Mouse (Mus musculus): ENCODE results near the gene Rbm17. TPM values are rescaled to one million over a fixed set of nuclear protein-coding genes. Genes with fewer than 3 reads are reported as not detected.
"Not testable (repeated sequence)": the region's sequence is repeated elsewhere in the genome, so short reads cannot be mapped to it uniquely, and the experiment has no call there.

Gene Rbm17
- polyA plus RNA-seq, 1 experiment from 2014 or later, result 72.6 TPM

GRCm38 (mm10) chr2:11545380-11545779 lies 58.6 kb downstream of the Rbm17 start:
- H3K36me3 ChIP-seq (ENCODE audit: insufficient read depth, low read length), result no peaks in the 10 kb centered on the region
- no peaks in the 10 kb centered on the region for H3K9me3 ChIP-seq (ENCODE audit: low read length)
- H3K4me3 ChIP-seq (ENCODE audit: low read depth, low read length), result no peak overlapping the region
- DNase-seq (ENCODE audit: low spot score) (no peak), ATAC-seq (no peak)
- no peaks in the 10 kb centered on the region for H3K27me3 ChIP-seq (replicated peaks; ENCODE audit: insufficient read depth, low read length)
- H3K9ac ChIP-seq (replicated peaks; ENCODE audit: low read depth), result no peak overlapping the region
- H3K27ac ChIP-seq (ENCODE audit: low read length), result no peak overlapping the region
- no peak overlapping the region for H3K4me2 ChIP-seq (replicated peaks; ENCODE audit: low read depth, low read length)
- H3K4me1 ChIP-seq (ENCODE audit: insufficient read depth, low read depth, low read length), result no peaks in the 10 kb centered on the region
- 23% methylated on average over 1 of the region's 1 CpGs for WGBS
- TF ChIP-seq EP300 (IDR thresholded peaks at IDR 0.05) (no peak), CTCF (IDR thresholded peaks at IDR 0.05) (no peak)

GRCm38 (mm10) chr2:11544342-11544741 lies 59.6 kb downstream of the Rbm17 start:
- H3K9ac ChIP-seq (replicated peaks; ENCODE audit: low read depth), result no peak overlapping the region
- no peak overlapping the region for H3K4me3 ChIP-seq (ENCODE audit: low read depth, low read length)
- no peak for ATAC-seq
- H3K4me2 ChIP-seq (replicated peaks; ENCODE audit: low read depth, low read length), result no peak overlapping the region
- no peaks in the 10 kb centered on the region for H3K27me3 ChIP-seq (replicated peaks; ENCODE audit: insufficient read depth, low read length)
- H3K27ac ChIP-seq (ENCODE audit: low read length), result no peak overlapping the region
- H3K4me1 ChIP-seq (ENCODE audit: insufficient read depth, low read depth, low read length), result no peaks in the 10 kb centered on the region
- no peaks in the 10 kb centered on the region for H3K36me3 ChIP-seq (ENCODE audit: insufficient read depth, low read length)
- no peak for TF ChIP-seq CTCF (IDR thresholded peaks at IDR 0.05)
- TF ChIP-seq EP300 (IDR thresholded peaks at IDR 0.05), result no peak
- H3K9me3 ChIP-seq (ENCODE audit: low read length), result no peaks in the 10 kb centered on the region
- WGBS, result 68% methylated on average over 5 of the region's 5 CpGs
- no peak for DNase-seq (ENCODE audit: low spot score)

GRCm38 (mm10) chr2:11543158-11543557 lies 60.8 kb downstream of the Rbm17 start:
- no peak overlapping the region for H3K4me2 ChIP-seq (replicated peaks; ENCODE audit: low read depth, low read length)
- no peak overlapping the region for H3K27ac ChIP-seq (ENCODE audit: low read length)
- no peaks in the 10 kb centered on the region for H3K36me3 ChIP-seq (ENCODE audit: insufficient read depth, low read length)
- no peak overlapping the region for H3K9ac ChIP-seq (replicated peaks; ENCODE audit: low read depth)
- ATAC-seq, result no peak
- H3K4me1 ChIP-seq (ENCODE audit: insufficient read depth, low read depth, low read length), result no peaks in the 10 kb centered on the region
- no peaks in the 10 kb centered on the region for H3K27me3 ChIP-seq (replicated peaks; ENCODE audit: insufficient read depth, low read length)
- no peak overlapping the region for H3K4me3 ChIP-seq (ENCODE audit: low read depth, low read length)
- no peak for DNase-seq (ENCODE audit: low spot score)
- TF ChIP-seq CTCF (IDR thresholded peaks at IDR 0.05) (no peak; the same call in 1 of the 2 replicates), EP300 (IDR thresholded peaks at IDR 0.05) (no peak)
- H3K9me3 ChIP-seq (ENCODE audit: low read length), result no peaks in the 10 kb centered on the region
- 69% methylated on average over 7 of the region's 7 CpGs for WGBS

- DNase-seq (ENCODE audit: low spot score) (peak; percentile 87), ATAC-seq (peak; percentile 90)
- 69% methylated on average over 1 of the region's 1 CpGs for WGBS
Observed at GRCm38 (mm10) chr2:11542640-11543039, 61.3 kb downstream of the Rbm17 start.

GRCm38 (mm10) chr2:11542121-11542520 lies 61.8 kb downstream of the Rbm17 start:
- H3K36me3 ChIP-seq (ENCODE audit: insufficient read depth, low read length), result no peaks in the 10 kb centered on the region
- 93% methylated on average over 1 of the region's 1 CpGs for WGBS
- H3K4me1 ChIP-seq (ENCODE audit: insufficient read depth, low read depth, low read length), result no peaks in the 10 kb centered on the region
- H3K9ac ChIP-seq (replicated peaks; ENCODE audit: low read depth), result no peak overlapping the region
- DNase-seq (ENCODE audit: low spot score), result no peak
- H3K27ac ChIP-seq (ENCODE audit: low read length), result no peak overlapping the region
- H3K27me3 ChIP-seq (replicated peaks; ENCODE audit: insufficient read depth, low read length), result no peaks in the 10 kb centered on the region
- no peak for ATAC-seq
- no peaks in the 10 kb centered on the region for H3K9me3 ChIP-seq (ENCODE audit: low read length)
- TF ChIP-seq CTCF (IDR thresholded peaks at IDR 0.05) (no peak), EP300 (IDR thresholded peaks at IDR 0.05) (no peak)
- no peak overlapping the region for H3K4me3 ChIP-seq (ENCODE audit: low read depth, low read length)
- no peak overlapping the region for H3K4me2 ChIP-seq (replicated peaks; ENCODE audit: low read depth, low read length)

More at GRCm38 (mm10) chr2:11542640-11543039, 61.3 kb downstream of the Rbm17 start:
- no peaks in the 10 kb centered on the region for H3K36me3 ChIP-seq (ENCODE audit: insufficient read depth, low read length)
- no peaks in the 10 kb centered on the region for H3K27me3 ChIP-seq (replicated peaks; ENCODE audit: insufficient read depth, low read length)
- no peaks in the 10 kb centered on the region for H3K4me1 ChIP-seq (ENCODE audit: insufficient read depth, low read depth, low read length)
- TF ChIP-seq CTCF (IDR thresholded peaks at IDR 0.05), result peak; percentile 92
- TF ChIP-seq EP300 (IDR thresholded peaks at IDR 0.05), result no peak
- H3K27ac ChIP-seq (ENCODE audit: low read length), result no peak overlapping the region
- no peak overlapping the region for H3K4me3 ChIP-seq (ENCODE audit: low read depth, low read length)
- H3K4me2 ChIP-seq (replicated peaks; ENCODE audit: low read depth, low read length), result no peak overlapping the region
- no peaks in the 10 kb centered on the region for H3K9me3 ChIP-seq (ENCODE audit: low read length)
- no peak overlapping the region for H3K9ac ChIP-seq (replicated peaks; ENCODE audit: low read depth)

GRCm38 (mm10) chr2:11541528-11541927 lies 62.4 kb downstream of the Rbm17 start:
- WGBS, result 38% methylated on average over 1 of the region's 1 CpGs
- H3K4me1 ChIP-seq (ENCODE audit: insufficient read depth, low read depth, low read length); H3K36me3 ChIP-seq (ENCODE audit: insufficient read depth, low read length): not testable (repeated sequence)

GRCm38 (mm10) chr2:11535966-11536365 lies 68.0 kb downstream of the Rbm17 start:
- H3K9ac ChIP-seq (replicated peaks; ENCODE audit: low read depth), result 0 out of 2 replicates have a peak overlapping the region, but pooled peaks have one; percentile 48
- H3K4me1 ChIP-seq (ENCODE audit: insufficient read depth, low read depth, low read length), result peaks cover 6% of the 10 kb centered on the region; the same call in 1 of the 2 replicates
- H3K4me3 ChIP-seq (ENCODE audit: low read depth, low read length), result peak overlapping the region; percentile 43
- H3K9me3 ChIP-seq (ENCODE audit: low read length), result no peaks in the 10 kb centered on the region
- H3K27ac ChIP-seq (ENCODE audit: low read length), result peak overlapping the region; percentile 95
- 57% methylated on average over 8 of the region's 8 CpGs for WGBS
- H3K4me2 ChIP-seq (replicated peaks; ENCODE audit: low read depth, low read length), result peak overlapping the region; percentile 76
- no peak for DNase-seq (ENCODE audit: low spot score)
- H3K36me3 ChIP-seq (ENCODE audit: insufficient read depth, low read length), result no peaks in the 10 kb centered on the region
- H3K27me3 ChIP-seq (replicated peaks; ENCODE audit: insufficient read depth, low read length), result no peaks in the 10 kb centered on the region
- TF ChIP-seq CTCF (IDR thresholded peaks at IDR 0.05), result no peak
- no peak for TF ChIP-seq EP300 (IDR thresholded peaks at IDR 0.05)
- no peak for ATAC-seq

More at GRCm38 (mm10) chr2:11541528-11541927, 62.4 kb downstream of the Rbm17 start:
- H3K9ac ChIP-seq (replicated peaks; ENCODE audit: low read depth); ATAC-seq; H3K9me3 ChIP-seq (ENCODE audit: low read length); H3K27me3 ChIP-seq (replicated peaks; ENCODE audit: insufficient read depth, low read length); H3K27ac ChIP-seq (ENCODE audit: low read length); H3K4me2 ChIP-seq (replicated peaks; ENCODE audit: low read depth, low read length); DNase-seq (ENCODE audit: low spot score); H3K4me3 ChIP-seq (ENCODE audit: low read depth, low read length): not testable (repeated sequence)

Other genes starting within 250 kb of the Rbm17 start
- gene Pfkfb3, start 50.1 kb downstream of the Rbm17 start, polyA plus RNA-seq (2015; fragmentation: Nextera tagmentation; extraction: Ambion mirVana), result 17.7 and 18.3 TPM in 2 replicates
- not detected in 2 replicates for gene Gm17490, start 22.1 kb upstream of the Rbm17 start, polyA plus RNA-seq (2015; fragmentation: Nextera tagmentation; extraction: Ambion mirVana)
- gene Il2ra, start 38.7 kb upstream of the Rbm17 start, polyA plus RNA-seq (2015; fragmentation: Nextera tagmentation; extraction: Ambion mirVana), result 0.04 TPM in 1 of 2 replicates, not detected in the other
- gene Il15ra, start 101.1 kb upstream of the Rbm17 start, polyA plus RNA-seq (2015; fragmentation: Nextera tagmentation; extraction: Ambion mirVana), result 4.3 and 6.7 TPM in 2 replicates
- gene Fbh1, start 173.4 kb upstream of the Rbm17 start, polyA plus RNA-seq (2015; fragmentation: Nextera tagmentation; extraction: Ambion mirVana), result 65.0 and 70.4 TPM in 2 replicates
- 25.4 and 30.3 TPM in 2 replicates for gene Ankrd16, start 173.7 kb upstream of the Rbm17 start, polyA plus RNA-seq (2015; fragmentation: Nextera tagmentation; extraction: Ambion mirVana)

Measured in lung, postnatal 0 days (tissue).